Mouse (Mus musculus) mature B cell (primary cell): ENCODE measurements around the gene Ctcfl.

ENCODE experiments used
- in situ Hi-C: fragments of 300-500 bp; cut with MboI; formaldehyde crosslinking; loops from 2 replicates; pipeline ENCODE4 v1.14.3; 2019

The Ctcfl gene

GRCm38 (mm10) chr2:173119023-173119944 lies at the start of gene Ctcfl:
Gene Ctcfl, minus strand, starts transcription at chr2:173119525.
- in situ Hi-C loops = no loop called here

DNA sequence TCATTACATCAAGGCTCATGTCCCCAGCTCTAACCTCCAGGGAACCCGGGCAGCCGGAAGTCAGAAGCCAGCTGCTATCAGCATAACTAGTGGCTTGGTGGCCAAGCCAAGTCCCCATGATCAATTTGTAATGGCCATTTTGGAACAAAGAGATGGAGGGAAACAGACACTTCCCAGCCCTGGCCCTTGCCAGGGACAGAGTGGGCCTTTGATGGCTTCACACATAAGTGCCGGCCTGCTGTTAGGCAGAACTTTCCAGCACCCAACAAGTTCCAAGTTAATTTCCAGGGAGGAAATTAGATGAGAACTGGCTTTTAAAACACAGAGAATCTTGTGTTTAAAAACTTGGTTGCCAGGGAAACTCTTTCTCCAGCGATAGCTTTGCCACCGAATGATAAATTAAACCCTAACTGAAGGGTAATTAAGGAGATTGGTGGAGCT lies 49.1 kb upstream of the Ctcfl start:
- in situ Hi-C loops = no loop called here

- in situ Hi-C loops = no loop called here
Observed at GRCm38 (mm10) chr2:173165357-173165756, 46.0 kb upstream of the Ctcfl start.

GRCm38 (mm10) chr2:173164946-173165345 lies 45.6 kb upstream of the Ctcfl start:
- in situ Hi-C loops = no loop called here

GRCm38 (mm10) chr2:173164358-173164757 lies 45.0 kb upstream of the Ctcfl start:
- in situ Hi-C loops = no loop called here

GRCm38 (mm10) chr2:173163380-173163779 lies 44.1 kb upstream of the Ctcfl start:
- in situ Hi-C loops = no loop called here

- in situ Hi-C loops = no loop called here
Observed at GRCm38 (mm10) chr2:173159354-173160311, 40.3 kb upstream of the Ctcfl start.

GRCm38 (mm10) chr2:173158390-173159055 lies 39.2 kb upstream of the Ctcfl start:
- in situ Hi-C loops = no loop called here

GRCm38 (mm10) chr2:173157871-173158270 lies 38.5 kb upstream of the Ctcfl start:
- in situ Hi-C loops = no loop called here

DNA sequence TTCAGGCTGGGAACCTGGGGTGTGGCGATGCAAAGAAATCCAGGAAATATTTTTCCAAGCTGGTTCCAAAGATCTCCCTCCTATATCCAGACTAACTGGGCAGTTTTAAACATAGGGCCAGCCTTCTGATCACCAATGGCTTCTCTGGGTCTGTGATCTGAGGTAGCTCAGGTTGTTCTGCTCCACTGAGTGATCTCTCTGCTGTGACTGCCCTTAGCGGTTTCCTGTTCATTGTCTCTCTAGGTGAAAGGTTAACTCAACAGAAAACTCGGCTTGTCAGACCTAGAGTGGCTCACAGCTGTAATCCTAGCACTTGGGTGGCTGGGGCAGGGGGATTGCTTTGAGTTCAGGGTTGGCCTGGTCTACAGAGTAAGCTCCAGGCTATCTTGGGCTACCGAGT lies 38.1 kb upstream of the Ctcfl start:
- in situ Hi-C loops = no loop called here

- in situ Hi-C loops = no loop called here
Observed at GRCm38 (mm10) chr2:173156923-173157322, 37.6 kb upstream of the Ctcfl start.

DNA sequence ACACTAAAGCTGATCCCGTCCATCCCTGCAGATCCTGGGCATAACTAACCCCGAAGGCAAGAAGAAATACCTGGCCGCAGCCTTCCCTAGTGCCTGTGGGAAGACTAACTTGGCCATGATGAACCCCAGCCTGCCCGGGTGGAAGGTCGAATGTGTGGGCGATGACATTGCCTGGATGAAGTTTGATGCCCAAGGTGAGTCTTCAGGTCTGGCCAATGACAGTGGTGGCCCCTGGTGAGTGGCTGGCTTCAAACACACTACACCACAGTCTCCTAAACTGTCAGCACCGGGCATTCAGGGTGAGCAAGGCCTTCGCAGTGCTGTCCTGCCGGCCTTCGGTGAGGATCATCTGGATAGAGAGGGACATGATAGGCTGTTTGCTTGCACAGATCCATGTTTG lies 36.6 kb upstream of the Ctcfl start:
- in situ Hi-C loops = no loop called here

- in situ Hi-C loops = no loop called here
Observed at GRCm38 (mm10) chr2:173154962-173155361, 35.6 kb upstream of the Ctcfl start.

- in situ Hi-C loops = no loop called here
Observed at GRCm38 (mm10) chr2:173154513-173154912, 35.2 kb upstream of the Ctcfl start.

- in situ Hi-C loops = no loop called here
Observed at GRCm38 (mm10) chr2:173153266-173153665, 33.9 kb upstream of the Ctcfl start.

DNA sequence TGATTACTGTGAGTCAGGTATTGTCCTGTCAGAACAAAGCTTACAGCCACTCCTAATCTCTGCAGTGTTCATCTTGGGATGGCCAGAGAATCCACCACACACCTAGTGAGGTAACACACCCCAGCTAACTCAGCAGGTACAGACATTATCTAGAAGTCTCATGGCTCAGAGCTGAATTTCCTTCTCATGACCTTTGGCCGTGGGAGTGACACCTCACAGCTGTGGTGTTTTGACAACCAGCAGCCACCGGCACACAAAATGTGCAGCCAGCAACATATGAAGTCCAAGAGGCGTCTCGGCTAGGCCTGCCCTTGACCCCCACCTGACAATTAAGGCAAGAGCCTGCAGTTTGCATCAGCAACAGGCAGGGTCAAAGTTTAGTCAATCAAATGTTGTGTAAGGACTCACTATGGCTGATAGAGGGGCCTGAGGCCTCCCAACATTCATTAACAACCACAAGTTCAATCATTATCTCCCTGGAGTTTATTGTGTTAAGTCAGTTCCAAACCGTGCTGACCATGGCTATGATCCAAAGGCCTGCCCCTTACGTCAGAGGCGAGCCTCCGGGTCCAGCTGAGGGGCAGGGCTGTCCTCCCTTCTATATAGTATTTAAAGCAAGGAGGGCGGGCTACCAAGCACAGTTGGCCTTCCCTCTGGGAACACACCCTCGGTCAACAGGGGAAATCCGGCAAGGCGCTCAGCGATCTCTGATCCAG lies 33.3 kb upstream of the Ctcfl start, which contains the start of gene Pck1:
Gene Pck1, plus strand, starts transcription at position 613 of the 716 bp plus-strand sequence.
- in situ Hi-C loops = no loop called here

GRCm38 (mm10) chr2:173151784-173152284 lies 32.5 kb upstream of the Ctcfl start:
- in situ Hi-C loops = no loop called here

DNA sequence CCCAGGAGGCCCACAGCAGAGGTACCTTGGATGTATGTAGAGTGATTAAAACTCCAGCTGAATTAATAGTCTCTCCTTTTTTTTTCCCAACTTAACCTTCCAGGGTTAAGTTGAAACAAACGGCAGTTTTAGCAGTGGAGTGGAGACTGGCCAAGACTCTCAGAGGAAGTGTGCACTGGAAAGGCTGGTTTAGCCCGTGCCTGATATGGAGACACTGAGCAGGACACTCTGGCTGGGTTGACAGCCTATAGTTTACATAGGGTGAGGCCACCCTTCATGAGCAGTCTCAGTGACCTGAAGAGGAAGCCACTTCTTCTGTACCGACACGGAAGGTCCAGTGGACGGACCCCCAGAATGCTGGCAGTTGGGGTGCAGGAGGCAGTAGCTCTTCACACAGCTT lies 32.0 kb upstream of the Ctcfl start:
- in situ Hi-C loops = no loop called here

DNA sequence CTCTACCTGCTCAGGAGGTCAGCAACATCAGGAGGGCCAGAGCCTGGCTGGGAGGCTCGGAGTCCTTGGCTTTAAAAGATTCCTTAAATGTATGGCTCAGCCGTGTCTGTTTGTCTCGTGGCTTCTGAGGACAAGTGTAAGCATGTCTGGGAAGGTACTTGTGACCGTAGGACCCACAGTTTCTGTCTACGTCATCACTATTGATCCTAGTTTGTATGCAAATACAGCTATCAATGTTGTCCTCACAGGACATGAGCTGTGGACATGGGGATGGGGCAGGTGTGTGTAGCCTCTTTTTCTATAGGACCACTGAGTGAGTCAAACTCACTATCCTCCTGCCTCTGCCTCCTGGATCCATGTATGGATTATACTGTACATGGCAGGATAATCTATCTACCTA lies 28.7 kb upstream of the Ctcfl start:
- in situ Hi-C loops = no loop called here

DNA sequence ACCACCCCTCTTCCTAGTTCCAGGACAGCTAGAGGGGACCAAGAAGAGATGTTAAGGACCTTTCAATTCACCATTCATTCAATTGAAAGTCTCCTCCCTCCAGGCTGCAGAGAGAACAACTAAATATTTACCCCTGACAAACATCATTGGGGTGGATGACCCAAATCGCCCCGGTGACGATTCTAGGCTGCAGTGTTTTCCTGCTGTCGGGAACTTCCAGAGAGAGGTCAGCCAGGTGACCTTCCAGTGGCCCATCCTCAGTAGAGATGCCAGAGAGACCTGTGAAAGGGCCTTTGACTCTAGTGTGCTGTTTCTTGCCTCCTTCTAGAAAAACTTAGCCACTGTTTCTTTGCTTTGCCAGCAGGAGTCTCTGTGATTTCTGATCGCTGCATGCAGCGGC lies 27.4 kb upstream of the Ctcfl start:
- in situ Hi-C loops = no loop called here

GRCm38 (mm10) chr2:173145808-173146207 lies 26.5 kb upstream of the Ctcfl start:
- in situ Hi-C loops = no loop called here
